Comparison of ENCODE assay signal across 30 mouse cellular contexts in genomic region chr11:86205031-86205430, GRCm38 (mm10).
"Had no signal": no experiment of that assay in that cellular context is flagged by ENCODE, and none has a peak within 500 bp of the region (broad histone marks: within the 10 kb centered on the region; RNA-seq: fewer than 3 reads in every experiment).

No protein-coding gene starts in this region.

- DNase-seq: left cerebral cortex, postnatal 4 days; liver, embryonic 13.5 days; liver, postnatal 0 days; lung, adult 18-20 months; lung, adult 2 months; lung, embryonic 14.5 days; lung, postnatal 10 days; lung, postnatal 14 days; lung, postnatal 36 days; lung, postnatal 4 days; midbrain, embryonic 14.5 days had no signal

- H3K4me2 ChIP-seq: limb, embryonic 12.5 days; limb, embryonic 13.5 days; limb, embryonic 15.5 days; liver, embryonic 11.5 days; liver, embryonic 12.5 days; liver, embryonic 13.5 days; liver, embryonic 15.5 days; lung, embryonic 14.5 days; lung, embryonic 15.5 days; midbrain, embryonic 12.5 days; midbrain, embryonic 13.5 days; midbrain, embryonic 15.5 days; neural tube, embryonic 12.5 days had no signal

- H3K4me3 ChIP-seq: left cerebral cortex, adult 2 months; limb, embryonic 10.5 days; limb, embryonic 12.5 days; limb, embryonic 13.5 days; limb, embryonic 15.5 days; liver, embryonic 12.5 days; liver, embryonic 13.5 days; liver, embryonic 15.5 days; lung, embryonic 15.5 days; megakaryocyte, embryonic 14.5 days; midbrain, embryonic 12.5 days; midbrain, embryonic 13.5 days; midbrain, embryonic 15.5 days; myocyte; neural tube, embryonic 12.5 days had no signal

- H3K9me3 ChIP-seq: limb, embryonic 15.5 days; liver, embryonic 12.5 days; liver, embryonic 13.5 days; liver, embryonic 15.5 days; lung, embryonic 15.5 days; megakaryocyte, embryonic 14.5 days; midbrain, embryonic 15.5 days had no signal

- H3K27ac ChIP-seq: left cerebral cortex, adult 2 months; limb, embryonic 10.5 days; limb, embryonic 12.5 days; limb, embryonic 13.5 days; limb, embryonic 15.5 days; liver, embryonic 12.5 days; liver, embryonic 13.5 days; liver, embryonic 14.5 days; liver, embryonic 15.5 days; lung, embryonic 15.5 days; macrophage; midbrain, embryonic 12.5 days; midbrain, embryonic 13.5 days; midbrain, embryonic 15.5 days; neural tube, embryonic 12.5 days had no signal

- H3K27me3 ChIP-seq: limb, embryonic 12.5 days; limb, embryonic 13.5 days; limb, embryonic 15.5 days; liver, embryonic 12.5 days; liver, embryonic 13.5 days; liver, embryonic 15.5 days; lung, embryonic 15.5 days; megakaryocyte, embryonic 14.5 days; midbrain, embryonic 12.5 days; midbrain, embryonic 13.5 days; midbrain, embryonic 15.5 days; neural tube, embryonic 12.5 days had no signal

- ATAC-seq: liver, embryonic 12.5 days; liver, postnatal 0 days; lung, postnatal 0 days; midbrain, embryonic 13.5 days; midbrain, embryonic 15.5 days; midbrain, embryonic 16.5 days had no signal

- H3K9ac ChIP-seq: limb, embryonic 12.5 days; limb, embryonic 13.5 days; limb, embryonic 15.5 days; liver, embryonic 12.5 days; liver, embryonic 14.5 days; liver, embryonic 15.5 days; liver, postnatal 0 days; lung, embryonic 14.5 days; lung, embryonic 15.5 days; midbrain, embryonic 12.5 days; midbrain, embryonic 13.5 days; midbrain, embryonic 15.5 days; neural tube, embryonic 12.5 days had no signal
